Mouse (Mus musculus) heart, postnatal 10 days (tissue): ENCODE results near the gene Dio1. TPM values are rescaled to one million over a fixed set of nuclear protein-coding genes. Genes with fewer than 3 reads are reported as not detected.

Experiments
- DNase-seq, 2 experiments: peaks; one replicate each; pipeline ENCODE4 v3.0.0; 2021
- intact Hi-C: fragments of 180-260 bp; cut with DNase I; formaldehyde crosslinking; loops from one replicate; pipeline ENCODE4 v1.15.1; 2025
- total RNA-seq, 2 experiments: library from RNA; stranded (reverse); gene quantifications; 2 replicates each; pipeline ENCODE4 v1.2.3; 2021

The Dio1 gene
- total RNA-seq, 2 experiments from 2014 or later = not detected

DNA sequence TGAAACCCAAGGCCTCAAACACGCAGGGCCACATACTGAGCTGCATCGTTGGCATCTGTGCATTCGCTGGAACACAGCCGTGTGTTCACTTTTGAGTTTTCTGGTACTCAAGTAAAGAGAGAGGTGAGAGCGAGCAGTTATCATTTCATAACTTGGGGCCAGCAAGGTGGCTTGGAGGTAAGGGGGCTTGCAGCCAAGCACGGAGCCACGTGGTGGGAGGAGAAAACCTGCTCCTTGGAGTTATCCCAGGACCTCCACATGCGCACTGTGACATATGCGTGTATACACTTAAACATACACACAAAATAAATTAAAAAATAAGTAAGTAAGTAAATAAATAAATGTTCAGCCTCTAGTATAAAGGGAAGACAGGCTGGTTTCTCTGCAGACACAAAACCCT lies 4.7 kb downstream of the Dio1 start:
- intact Hi-C loops = no loop called here
- no peak for DNase-seq

DNA sequence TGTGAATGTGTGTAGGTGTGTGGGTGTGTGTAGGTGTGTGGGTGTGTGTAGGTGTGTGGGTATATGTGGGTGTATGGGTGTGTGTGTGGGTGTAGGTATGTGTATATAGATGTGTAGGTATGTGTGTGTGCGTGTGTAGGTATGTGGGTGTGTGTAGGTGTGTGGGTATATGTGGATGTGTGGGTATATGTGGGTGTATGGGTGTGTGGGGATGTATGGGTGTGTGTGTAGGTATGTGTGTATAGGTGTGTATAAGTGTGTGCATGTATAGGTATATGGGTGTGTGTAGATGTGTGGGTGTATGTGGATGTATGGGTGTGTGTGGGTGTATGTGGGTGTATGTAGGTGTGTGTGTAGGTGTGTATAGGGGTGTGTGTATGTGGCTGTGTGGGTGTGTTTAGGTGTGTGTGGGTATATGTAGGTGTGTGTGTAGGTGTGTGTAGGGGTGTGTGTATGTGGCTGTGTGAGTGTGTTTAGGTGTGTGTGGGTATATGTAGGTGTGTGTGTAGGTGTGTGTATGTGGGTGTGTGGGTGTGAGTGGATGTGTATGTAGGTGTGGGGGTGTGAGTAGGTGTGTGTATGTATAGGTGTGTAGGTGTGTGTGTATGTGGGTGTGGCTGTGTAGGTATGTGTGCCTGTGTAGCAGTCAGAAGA lies 5.9 kb downstream of the Dio1 start:
- no peak for DNase-seq
- intact Hi-C loops = no loop called here

DNA sequence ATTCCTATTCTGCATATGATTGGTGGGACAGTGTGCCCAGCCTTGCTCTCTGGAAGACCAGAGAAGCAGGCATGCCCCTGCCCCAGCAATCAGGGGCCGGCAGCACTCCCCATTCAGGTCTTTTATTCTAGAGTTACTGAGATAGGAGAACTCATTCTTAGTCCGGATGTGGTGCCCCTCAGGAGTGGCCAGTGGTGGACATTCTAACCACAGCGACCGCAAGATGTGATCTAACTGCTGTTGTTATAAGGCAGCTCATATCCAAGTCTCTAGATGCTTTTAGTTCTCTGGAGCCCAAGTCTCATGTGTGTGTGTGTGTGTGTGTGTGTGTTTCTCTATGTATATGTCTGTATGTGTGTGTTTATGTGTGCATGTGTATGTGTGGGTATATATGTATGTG lies 6.6 kb downstream of the Dio1 start:
- DNase-seq = no peak
- intact Hi-C loops = no loop called here

DNA sequence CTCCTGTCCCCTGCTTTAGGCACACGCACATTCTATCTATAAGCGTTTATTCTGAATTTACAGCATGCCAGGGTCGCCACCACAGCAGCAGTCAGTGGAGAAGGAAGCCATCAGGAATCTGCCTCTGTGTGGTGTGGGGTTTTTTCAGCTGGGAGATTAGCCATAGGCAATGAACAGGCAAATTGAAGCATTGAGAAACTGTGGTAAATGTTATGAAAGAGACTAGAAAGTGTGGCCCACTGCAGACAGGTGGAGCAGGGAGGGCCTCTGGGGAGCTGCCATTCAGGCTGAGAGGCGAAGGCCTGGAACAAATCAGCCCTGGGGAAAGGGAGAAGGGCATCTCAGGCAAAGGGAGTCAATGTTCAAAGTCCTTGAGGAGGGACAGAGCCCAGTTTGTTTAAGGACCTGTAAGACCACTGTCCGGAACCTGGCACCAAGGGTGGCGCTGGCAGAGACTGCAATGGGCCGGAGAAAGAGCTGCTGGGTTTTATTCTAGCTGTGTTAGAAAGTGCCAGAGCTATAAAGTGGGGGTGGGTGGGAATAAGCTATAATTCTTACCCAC lies 7.1 kb downstream of the Dio1 start:
- intact Hi-C loops = no loop called here
- no peak for DNase-seq

DNA sequence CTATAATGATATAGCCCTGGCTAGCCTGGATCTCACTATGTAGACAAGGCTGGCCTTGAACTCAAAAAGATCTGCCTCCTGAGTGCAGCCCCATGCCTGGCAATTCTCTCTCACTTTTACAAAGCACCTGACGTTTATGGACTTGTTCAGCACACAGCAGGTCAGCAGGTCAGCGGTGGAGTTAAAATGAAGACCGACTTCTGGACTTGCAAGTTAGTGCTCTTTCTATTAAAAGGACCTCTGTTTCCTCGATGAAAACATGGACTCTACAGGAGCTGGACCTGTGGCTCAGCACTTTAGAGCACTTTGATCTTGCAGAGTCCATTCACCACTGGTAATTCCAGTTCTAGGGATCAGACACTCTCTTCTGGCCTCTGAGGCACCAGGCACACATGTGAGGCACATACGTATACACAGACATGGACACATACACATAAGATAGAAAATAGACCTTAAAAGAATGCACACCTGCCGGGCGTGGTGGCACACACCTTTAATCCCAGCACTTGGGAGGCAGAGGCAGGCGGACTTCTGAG lies 8.8 kb downstream of the Dio1 start:
- intact Hi-C loops = no loop called here
- DNase-seq = no peak

DNA sequence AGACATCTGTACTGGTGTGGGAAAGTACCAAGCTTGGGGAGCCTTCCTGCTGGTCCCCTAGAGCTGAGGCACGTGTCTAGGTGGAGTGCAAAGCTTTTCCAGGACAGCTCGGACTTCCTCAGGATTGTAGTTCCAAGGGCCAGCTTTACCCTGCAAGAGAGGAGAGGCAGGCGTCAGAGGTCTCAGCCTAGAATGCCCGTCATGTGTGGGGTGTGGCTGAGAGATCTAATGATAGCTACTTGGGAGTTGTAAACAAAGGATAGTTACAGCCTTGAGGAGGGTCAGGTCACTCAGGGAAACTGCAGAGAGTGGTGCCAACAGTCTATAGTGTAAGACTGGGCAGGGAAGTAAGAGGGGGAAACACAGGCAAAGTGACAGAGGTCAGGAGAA lies 14.7 kb downstream of the Dio1 start:
- intact Hi-C loops = no loop called here

DNA sequence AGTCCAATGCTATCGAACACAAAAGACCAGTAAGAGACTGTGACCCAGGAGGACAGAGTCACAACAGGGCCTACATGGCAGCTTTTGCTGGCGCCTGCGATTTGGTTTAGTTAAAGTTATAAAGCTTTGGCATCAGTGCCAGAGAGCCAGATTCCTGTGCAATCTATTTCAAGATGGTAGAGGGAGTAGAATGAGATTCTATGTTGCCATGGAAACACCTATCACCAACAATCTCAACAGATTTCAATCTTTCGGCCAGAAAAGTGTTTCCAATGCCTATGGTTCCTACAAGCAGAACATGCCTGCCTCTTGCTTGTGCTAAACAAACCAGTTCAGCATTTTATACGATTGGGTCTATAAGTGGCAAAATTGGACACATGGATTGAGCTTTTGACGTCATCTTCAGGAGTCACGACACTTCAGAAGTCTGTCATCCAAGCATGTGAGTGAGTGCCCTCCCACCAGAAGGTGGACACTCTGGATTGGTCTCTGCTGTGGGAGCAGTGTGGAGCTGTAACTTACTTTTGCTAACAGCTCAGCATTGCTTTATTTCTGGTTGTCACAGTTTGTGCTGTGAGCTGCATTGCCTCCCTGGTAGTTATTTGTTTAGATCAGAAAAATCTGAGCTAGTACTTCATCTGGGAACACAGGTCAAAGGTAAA lies 15.2 kb downstream of the Dio1 start:
- intact Hi-C loops = no loop called here

More for the DNA sequence above, 14.7 kb downstream of the Dio1 start:
- DNase-seq = no peak

DNA sequence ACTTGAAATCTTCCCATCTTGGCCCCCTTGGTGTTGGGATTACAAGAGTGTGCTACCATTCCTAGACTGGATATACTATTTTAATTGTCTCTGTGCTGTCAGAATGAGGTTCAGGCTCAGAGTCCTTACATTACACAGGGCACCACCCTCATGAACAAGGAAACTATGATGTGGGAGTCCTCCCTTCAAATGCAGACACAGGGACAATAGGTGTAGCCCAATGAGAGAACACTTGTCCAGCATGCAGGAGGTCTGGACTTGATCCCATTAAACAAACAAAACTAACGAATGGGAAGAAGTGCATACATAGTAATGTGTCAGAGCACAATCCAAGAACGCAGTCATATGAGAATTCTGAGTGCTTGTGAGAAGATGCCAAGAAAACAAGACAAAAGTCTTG lies 19.5 kb downstream of the Dio1 start:
- no peak for DNase-seq
- intact Hi-C loops = no loop called here

More for the DNA sequence above, 15.2 kb downstream of the Dio1 start:
- DNase-seq = no peak

DNA sequence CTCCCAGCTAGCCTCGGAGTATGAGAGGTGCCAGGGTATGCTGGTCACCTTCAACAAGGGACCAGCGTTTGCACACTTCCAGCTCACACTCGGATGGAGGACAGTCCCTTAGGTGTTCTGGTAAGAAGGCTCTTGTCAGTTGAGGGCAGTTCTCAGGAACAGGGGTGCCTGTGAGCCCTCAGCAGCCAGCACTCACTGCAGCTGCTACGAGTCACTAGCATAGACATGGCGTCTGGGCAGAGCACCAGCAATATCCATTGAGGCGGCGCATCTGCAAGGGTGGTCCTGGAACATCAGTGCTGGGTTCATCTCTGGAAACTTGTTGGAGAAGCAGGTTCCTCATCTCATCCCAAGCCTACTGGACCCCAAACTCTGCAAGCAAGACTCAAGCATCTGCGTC lies 20.6 kb downstream of the Dio1 start:
- intact Hi-C loops = no loop called here
- DNase-seq = no peak

DNA sequence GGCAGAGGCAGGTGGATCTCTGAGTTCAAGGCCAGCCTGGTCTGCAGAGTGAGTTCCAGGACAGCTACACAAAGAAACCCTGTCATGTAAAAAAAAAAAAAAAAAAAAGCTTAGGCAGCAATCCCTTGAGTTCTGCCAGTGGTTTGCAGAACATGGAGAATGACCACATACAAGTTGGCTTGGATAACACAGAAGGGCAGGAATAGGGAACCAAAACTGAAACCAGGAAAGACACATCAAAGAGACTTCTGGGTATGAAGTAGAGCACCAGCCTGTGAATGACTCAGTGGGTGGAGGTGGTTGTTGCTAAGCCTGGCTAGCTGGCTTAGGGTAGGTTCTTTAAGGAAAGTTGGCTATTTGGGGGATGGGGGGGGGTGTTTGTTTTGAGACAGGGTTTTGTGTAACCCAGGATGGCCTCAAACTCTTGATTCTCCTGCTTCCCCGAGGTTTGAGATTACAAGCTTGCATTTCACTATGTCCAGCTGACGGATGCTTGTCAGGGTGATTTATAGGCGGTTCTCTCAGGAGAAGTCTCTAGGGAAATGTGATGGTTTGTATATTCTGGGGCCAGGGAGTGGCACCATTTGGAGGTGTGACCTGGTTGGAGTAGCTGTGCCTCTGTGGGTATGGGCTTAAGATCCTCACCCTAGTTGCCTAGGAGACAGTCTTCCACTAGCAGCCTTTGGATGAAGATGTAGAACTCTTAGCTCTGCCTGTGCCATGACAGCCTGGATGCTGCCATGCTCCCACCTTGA lies 21.3 kb downstream of the Dio1 start:
- intact Hi-C loops = no loop called here

DNA sequence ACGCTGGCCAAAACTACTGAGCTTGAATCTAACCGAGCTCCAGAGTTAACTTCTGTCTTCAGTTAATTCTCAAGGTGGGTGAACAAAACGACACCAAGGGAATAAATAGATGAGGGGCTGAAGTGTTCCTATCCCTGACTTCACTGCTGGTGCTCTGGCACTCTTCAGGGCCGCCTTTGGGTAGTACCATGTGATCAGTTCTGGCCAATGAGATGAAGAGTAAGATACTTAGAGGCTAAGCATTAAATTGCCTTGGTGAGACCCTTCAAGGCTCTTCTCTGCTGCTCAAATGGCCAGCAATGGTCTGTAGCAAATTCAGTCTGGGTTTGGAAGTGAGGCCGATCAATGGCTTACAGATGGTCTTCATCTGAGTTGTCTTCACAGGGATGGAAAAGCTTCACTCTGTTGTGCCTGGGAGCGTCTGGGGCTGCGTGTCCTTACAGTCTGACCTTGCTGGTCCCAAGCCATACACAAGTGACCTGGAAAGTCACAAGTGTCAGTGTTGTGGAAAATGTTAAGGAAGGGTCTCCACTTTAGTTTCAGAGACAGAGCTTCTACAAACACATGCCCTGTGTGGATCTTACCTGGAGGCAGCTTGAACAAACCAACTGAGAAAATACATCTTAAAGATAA lies 26.0 kb downstream of the Dio1 start:
- no peak for DNase-seq
- intact Hi-C loops = no loop called here

More for the DNA sequence above, 21.3 kb downstream of the Dio1 start:
- DNase-seq = peak in 1 of 2 experiments; percentile 6

DNA sequence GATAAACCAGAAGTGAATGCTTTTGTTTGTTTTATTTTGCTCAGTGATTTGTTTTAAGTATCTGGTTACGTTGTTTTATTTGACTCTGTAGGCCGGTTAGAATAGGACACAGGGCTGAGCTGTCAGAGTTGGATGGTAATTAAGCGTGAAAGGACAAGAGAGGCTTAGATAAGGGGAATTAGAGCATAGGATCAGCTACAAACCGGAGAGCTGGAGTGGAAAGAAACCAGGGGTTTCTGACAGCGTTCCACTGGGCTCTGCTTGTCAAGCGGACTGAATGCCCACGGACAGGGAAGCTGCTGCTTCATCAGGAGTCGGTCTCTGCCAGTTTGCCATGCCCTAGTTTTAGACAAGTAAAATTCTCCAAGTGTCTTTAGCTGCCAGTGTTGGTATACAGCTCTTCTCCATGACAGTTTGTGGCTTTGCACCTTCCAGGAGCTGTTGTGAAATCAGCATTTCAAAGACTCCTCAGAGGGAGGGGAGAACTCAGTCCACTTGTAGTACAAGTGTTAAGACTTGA lies 28.7 kb downstream of the Dio1 start:
- intact Hi-C loops = no loop called here
- DNase-seq = no peak

DNA sequence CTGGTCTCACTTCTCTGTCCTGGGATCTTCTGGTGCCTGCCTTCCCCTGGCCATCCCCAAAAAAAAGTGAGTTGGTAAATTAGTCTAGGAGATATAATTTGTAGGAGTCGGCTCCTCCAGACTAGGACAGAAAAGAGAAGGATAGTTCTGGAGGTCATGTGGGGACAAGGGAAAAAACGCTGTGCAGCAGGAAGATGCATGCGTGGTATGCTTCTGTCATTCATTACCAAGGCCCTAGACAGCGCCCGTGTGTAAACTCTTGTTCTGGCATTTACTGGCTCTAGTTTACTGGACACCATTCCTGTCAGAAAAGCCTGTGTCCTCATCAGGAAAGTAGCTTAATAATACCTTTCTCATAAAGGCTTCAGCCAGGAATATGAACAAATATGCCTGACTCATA lies 32.5 kb downstream of the Dio1 start:
- DNase-seq = peak; percentile 8 to 11
- intact Hi-C loops = no loop called here

DNA sequence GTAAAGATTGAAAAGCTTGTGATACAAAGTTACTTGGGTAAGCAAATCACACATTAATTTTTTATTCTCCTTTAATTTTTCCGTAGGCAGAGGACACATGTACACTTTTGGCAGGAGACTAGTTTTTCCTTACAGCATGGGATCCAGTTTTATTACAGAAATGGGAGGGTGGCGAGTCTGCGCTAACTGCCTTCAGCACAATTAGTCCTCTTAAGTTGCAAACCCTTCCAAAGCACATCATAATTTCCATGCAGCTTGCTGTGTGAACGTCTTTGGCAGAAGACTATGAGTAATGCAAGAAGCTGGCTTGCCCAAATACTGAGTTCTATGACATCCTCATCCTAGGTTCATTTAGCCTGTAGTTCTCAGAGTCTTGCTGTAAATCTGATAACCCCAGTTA lies 33.3 kb downstream of the Dio1 start:
- intact Hi-C loops = no loop called here
- peak in 1 of 2 experiments; percentile 13 for DNase-seq

DNA sequence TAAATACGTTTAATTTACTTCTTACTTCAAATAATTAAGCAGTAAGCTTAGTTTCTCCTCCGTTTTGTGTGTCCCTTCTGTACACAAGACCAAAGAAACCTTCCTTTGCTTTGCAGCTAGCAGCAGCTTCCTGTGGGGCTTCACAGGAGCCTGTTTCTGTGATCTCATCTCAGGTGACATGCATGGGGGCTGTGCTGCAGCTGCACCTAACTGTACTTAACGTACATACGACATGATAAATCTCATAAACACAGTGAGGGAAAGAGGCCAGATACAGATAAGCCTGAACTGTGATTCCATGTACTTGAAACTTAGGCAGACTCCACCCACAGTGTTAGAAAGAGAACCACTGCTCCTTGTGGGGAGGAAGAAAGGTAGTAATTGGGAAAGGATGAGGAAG lies 47.0 kb downstream of the Dio1 start:
- intact Hi-C loops = no loop called here
- DNase-seq = no peak

DNA sequence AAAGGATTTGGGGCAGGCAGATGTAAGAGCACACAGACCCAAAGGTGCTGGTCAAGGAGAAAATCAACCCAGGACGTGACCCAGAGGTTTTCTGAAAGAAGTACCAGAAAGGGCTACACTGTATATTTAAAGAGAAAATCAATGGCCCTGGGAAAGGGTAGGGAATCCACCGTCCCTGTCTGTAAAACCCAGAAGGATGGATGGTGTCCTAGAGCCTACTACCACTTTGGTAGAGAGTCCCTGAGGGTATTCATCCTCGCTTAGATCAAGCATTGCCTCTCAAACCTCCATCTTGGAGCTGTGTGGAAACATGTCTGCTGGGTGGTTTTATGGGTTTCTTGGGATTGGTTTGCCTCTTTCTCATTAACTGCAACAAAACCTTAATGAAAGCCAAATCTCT lies 52.6 kb downstream of the Dio1 start:
- intact Hi-C loops = loop anchor here (5.0 kb wide), 2 partner anchors 77 to 113 kb away; partner anchors contain the start of genes Ndc1, Tceanc2 and Tmem59
- no peak for DNase-seq

DNA sequence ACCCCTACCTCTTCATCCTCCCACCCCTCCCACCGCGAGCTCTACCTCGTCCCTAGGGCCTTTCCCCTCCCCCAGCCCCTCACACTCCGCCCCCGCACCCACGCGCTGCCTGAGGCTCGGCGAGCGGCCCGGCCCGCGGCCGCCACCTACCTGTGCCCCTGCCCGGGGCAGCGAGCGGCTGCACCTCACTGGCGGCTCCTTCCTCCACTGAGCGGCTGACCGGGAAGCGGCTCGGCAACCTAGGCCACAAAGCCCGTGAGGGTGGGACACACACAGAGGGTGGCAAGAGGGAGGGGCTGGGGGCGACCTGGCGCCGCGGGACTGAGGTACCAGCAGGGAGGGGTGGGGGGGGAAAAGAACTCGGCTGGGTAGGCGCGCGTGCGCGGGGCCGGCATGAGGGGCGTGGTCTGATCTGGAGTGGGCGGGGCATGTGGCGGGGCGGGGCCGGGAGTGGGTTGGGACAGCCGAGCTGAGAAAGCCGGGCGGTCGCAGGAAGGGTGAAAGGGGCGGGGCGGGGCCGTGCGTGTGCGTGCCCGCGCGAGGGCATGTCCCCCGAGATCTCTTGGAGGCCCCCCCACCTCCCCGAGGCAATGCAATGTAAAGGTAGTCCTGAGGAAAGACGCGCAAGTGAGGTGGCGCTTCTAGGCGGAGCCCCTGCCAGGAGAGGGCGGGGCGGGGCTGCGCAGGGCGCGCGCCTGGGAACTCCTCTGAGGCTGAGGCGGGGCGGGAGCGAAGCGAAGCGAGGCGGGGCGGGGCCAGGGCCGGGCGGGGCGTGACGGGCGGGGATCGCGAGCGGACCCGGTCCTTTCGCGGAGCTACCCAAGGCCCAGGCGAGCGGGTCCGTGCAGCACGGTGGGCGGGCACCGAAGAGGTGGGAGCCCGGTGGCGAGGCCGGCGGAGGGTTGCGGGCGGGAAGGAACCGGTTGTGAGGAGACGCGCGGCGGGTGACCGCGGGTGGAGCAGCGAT lies 53.6 kb downstream of the Dio1 start, which contains the start of the genes Lrrc42 and Hspb11:
Gene Lrrc42 (minus strand): TSS at position 408 of the 967 bp plus-strand sequence.
Gene Hspb11 (plus strand): TSS at position 469 of the 967 bp plus-strand sequence.
- intact Hi-C loops = loop anchor here (2.0 to 5.0 kb wide), 3 partner anchors 59 to 114 kb away; partner anchors contain the start of genes Ndc1, Tceanc2 and Tmem59
- peak; percentile 94 for DNase-seq

DNA sequence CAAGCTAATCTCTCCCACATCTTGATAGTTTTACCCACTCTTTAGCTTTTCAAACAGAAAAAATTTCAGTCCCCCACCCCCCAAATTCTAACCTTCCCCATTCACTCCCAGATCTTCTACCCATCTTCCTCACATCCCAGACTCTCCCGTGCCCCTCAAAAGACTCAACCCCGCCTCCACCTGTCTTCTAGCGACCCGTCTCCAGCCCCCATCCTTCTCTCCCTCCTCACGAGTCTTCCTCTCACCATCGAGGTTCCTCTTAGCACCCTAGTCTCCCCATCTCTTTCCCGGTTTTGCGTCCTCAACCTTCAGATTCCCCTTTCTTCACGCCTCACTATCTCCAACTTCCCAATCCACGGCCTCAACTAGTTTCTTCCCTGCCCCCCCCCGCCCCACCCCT lies 54.4 kb downstream of the Dio1 start:
- DNase-seq = no peak
- intact Hi-C loops = loop anchor here (2.0 to 5.0 kb wide), 3 partner anchors 60 to 115 kb away; partner anchors contain the start of genes Ndc1, Tceanc2 and Tmem59

DNA sequence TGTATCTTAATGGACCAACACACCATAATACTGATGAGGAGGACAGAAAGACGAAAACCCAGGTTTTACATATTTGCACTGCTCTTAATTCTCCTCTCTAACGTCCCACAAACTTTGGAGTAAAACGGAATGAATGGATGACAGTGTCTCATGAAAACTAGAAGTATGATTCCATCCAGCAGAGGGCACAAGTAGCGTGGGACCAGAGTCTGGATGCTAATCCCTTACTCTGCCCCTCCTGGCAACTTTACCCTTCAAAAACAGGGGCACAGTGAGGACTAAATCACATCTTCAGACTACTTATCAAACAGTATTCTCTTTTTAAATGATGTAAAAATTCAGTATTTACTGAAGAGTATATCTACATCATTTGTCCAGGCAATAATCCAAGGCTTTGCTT lies 56.5 kb downstream of the Dio1 start:
- intact Hi-C loops = loop anchor here (1.0 to 5.0 kb wide), 3 partner anchors 73 to 117 kb away; partner anchors contain the start of genes Ndc1, Tceanc2 and Tmem59
- DNase-seq = peak; percentile 60 to 71
